Mouse (Mus musculus): Measurements from ENCODE around the gene Gm49388.

DNA sequence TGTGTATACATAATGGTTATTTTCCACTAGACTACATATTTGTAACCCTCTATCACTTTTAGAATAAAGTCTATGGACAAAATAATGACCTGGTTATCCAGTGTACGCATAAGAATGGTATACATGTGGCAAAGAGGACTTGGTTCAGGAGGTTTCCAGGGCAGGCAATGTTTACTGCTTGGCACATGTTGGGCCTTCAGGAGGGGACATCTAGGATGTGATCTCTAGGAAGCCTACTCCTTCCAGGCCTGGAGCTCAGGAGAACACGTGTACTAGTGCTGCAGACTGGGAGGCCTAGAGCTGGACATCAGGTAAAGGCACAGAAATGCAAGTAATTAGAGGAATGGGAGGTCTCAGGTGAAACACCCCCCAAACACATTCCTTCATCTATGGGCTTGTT, 50.1 kb downstream of the Gm49388 start:
- TF ChIP-seq CTCF (IDR thresholded peaks at IDR 0.05; ENCODE audit: low read depth) (no peak), EP300 (IDR thresholded peaks at IDR 0.05; ENCODE audit: low read depth) (no peak)

All from liver, postnatal 0 days (tissue).